Mouse (Mus musculus): ENCODE measurements around the gene Lrr1.
A peak's percentile ranks its signal among the peaks of the same experiment; 100 is the strongest.

The Lrr1 gene

DNA sequence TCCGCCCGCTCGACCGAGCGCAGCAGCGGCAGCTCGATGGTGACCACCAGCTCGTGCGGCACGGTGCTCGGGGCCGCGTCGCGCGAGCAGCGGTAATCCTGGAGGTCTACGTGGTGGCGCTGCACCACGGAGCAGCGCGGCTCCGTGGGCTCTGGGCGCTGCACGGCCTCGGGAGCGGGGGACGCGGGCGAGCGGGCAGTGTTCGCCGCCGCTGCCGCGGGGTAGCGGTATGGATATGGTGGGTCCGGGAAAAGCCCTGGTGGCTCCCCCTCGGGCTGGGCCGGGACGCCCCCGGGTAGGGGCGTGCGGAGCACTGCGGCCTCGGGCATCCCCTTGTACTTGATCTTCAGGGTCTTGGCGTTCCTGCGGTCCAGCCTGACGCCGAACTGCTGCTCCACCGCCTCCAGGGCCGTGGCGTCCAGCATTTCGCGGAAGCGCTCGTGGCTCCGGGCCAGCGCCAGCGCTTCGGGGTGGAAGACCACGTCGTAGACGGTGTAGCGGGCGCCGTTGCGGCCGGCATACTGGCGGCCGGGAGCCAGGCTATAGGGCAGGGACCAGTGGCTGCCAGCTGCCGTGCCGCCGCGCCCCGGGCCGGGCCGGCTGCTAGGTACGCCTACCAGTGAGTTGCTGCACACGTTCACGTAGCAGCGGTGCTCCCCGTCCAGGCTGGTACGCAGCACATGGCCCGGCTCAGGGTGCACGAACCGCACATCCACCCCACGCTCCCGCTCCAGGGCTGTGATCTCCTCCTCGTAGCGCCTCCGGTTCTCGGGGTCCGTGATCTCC is 29.0 kb downstream of the Lrr1 start:
- DNase-seq (ENCODE audit: low read depth, low spot score) = peak; percentile 66

DNA sequence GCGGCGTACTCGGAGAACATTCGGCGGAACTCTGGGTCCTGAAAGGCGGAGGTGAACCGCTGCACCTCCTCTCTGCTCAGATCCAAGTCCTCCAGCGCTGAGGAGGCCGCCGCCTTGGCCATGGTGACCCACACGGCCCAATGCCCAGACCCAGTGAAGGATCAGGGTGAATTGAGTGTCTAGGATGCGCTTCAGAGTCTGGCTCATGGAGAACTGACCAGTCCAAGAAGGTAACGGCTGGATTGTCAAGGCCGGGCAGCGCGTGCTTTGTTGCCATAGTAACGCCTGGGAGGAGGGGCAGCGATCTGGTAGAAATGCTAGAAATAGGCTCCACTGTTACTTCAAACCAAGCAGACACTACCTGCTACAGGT is 29.5 kb downstream of the Lrr1 start, which contains the start of gene Dnaaf2:
Dnaaf2 (minus strand) TSS at position 266 of the 372 bp plus-strand sequence.
- DNase-seq (ENCODE audit: low read depth, low spot score) = peak; percentile 73

DNA sequence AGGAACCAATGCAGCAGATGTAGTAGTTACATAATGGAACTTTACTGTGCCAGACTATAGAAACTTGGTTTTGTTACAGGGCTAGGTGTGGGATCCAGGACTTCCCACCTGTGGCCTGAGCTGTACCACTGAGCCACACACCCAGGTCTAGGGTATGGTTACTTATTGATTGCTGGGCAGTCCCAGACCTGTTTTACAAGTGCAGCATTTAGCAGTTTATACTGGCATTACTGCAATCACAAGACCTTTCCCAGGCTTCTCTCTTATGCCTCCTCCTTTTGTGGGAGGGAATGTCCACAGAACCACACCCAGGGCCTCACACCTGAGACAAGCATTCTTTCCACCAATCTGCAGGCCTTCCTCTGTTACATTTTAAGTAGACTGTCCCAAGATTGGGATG is 30.4 kb downstream of the Lrr1 start:
- no peak for DNase-seq (ENCODE audit: low read depth, low spot score)

DNA sequence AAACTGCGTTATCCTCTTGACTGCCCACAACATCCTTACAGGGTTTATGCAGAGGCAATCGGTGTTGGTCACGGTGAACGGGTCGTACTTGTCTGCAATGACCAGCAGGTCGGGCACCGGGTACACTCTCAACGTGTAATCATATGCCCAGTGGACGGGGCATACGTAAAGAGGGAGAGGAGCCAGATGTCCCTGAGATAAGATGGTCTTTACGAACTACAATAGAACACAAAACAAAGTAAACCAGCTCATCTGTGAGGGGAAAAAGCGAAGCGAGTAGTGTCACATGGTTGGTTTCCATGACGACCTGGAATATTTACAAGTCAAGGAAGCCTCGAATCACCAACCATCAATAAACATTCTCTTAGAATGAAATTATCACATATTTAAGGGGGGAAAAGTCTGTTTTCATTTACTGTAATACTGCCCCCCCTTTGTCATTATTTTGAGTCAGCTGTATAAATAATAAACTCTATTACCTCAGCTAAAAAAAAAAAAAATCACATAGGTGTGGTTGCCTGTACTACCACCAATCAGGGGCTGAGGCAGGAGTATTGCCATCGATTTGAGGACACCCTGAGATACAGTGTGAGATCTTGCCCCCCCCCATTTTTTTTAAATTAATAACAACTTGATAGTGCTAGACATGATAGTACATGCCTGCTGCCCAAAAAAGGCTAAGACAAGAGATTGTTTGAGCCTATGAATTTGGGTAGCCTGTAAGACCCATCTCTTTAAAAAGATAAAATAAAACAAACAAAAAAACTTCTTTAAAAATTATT is 35.6 kb downstream of the Lrr1 start, which contains the start of gene Gm49384:
Gm49384 (minus strand) TSS at position 216 of the 782 bp plus-strand sequence.
- DNase-seq (ENCODE audit: low read depth, low spot score) = peak; percentile 69

DNA sequence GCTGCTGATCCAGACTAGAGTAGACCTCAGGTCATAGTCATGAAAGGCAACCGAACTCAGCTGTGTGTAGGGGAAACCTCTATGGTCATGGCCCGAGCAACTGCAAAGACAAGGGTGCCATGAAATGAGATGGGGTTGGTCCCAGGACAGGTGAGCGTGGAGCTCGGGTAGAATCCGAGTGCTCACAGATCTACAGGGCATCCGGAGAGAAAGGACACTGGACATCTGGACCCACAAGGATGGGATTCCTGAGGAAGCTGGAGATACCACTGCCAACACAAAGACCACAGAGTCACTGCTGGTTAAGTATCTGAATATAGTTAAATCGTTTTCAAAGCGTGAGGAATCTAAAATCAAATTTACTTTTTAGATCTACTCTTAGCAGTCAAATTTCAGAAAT is 38.8 kb downstream of the Lrr1 start:
- no peak for DNase-seq (ENCODE audit: low read depth, low spot score)

GRCm38 (mm10) chr12:69207926-69208325 is 39.3 kb downstream of the Lrr1 start:
- DNase-seq (ENCODE audit: low read depth, low spot score) = no peak

- peak; percentile 59 for DNase-seq (ENCODE audit: low read depth, low spot score)
Measured at GRCm38 (mm10) chr12:69208520-69208919, 39.9 kb downstream of the Lrr1 start.

- peak; percentile 87 for DNase-seq (ENCODE audit: low read depth, low spot score)
Measured at GRCm38 (mm10) chr12:69210056-69210979, 41.7 kb downstream of the Lrr1 start.

DNA sequence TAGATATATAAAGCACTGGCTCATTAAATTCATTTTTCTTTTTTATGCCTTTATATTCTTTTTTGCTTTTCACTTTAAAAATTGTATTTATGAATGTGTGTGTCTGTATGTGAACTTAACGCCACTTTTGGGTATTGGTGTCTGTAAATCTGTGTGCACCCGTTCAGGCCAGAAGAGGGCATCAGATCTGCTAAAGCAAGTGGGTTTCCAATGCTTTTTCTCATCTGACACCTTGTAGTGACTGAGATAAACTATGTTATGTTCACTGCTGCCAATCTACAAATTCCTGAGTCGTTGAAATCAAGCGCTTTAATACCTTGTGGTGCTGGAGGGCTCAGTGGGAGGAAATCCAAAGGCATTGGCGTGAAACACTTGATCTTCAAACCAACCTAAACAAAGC is 42.4 kb downstream of the Lrr1 start:
- DNase-seq (ENCODE audit: low read depth, low spot score) = peak; percentile 53

GRCm38 (mm10) chr12:69213186-69213777 is 44.7 kb downstream of the Lrr1 start:
- no peak for DNase-seq (ENCODE audit: low read depth, low spot score)

DNA sequence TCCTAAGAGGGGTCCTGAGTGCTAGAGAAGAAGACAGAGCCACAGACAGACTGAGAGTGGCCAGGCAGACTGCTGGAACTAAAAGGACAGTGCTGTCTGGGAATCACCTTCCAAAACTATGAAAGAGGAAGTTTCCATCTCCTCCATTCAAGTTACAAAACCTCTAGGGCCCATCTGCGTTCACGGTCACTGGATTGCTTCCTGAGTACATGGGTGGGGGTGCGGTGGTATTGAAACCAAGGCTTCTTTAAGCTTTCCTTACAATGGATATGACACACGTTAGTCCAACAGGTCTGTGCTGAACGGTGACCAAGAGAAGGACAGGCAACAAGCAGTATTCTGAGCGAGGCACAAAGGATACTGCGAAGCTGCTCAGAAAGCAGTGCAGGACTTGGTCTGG is 45.8 kb downstream of the Lrr1 start:
- DNase-seq (ENCODE audit: low read depth, low spot score) = no peak

GRCm38 (mm10) chr12:69215000-69215785 is 46.6 kb downstream of the Lrr1 start:
- DNase-seq (ENCODE audit: low read depth, low spot score) = no peak

DNA sequence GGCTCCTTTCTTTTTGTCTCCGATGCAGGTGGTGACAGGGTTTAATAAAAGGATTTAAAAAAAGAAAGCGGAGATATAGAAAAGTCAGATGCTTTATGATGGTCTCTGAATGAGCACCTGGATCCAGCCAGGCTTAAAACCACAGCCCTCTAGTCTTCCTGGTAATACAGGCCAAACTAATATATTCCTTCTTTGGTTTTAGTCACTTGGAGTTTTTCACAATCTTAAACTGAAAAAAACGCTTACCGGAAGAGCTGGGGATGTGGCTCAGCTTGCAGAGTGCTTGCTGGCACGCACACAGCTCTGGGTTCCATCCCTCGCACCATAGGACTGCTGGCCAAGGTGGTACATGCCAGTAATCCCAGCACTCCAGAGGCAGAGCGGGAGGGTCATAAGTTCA is 48.0 kb downstream of the Lrr1 start:
- DNase-seq (ENCODE audit: low read depth, low spot score) = no peak

DNA sequence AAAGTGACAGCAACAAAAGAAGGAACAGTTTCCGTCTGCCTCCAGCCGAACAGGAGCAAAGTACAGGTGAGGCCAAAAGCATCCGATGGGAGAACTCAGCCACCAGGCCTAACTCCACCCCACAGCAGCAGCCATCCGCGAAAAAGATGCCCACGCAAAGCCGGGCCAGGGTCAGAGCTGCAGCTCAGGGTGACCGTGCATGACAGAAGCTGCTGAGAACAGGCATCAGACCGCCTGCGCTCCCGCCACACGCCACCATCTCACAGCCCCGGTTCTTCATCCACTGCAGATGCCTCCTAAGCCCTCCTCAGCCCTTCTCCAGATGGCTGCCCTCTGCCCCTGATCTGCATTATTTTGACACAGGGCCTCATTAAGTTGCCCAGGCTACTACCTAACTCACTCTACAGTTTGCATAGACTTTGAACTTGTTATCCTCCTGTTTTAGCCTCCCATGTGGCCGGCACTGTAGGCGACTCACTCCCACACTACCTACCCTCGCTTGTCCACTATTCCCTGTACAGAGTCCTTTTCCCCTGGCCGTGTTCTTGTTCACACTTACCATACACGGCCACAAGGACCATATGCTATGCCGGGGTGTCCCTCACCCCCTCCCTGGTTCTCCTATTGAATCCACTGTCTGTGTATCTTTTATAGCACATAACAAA is 52.1 kb downstream of the Lrr1 start:
- DNase-seq (ENCODE audit: low read depth, low spot score) = no peak

DNA sequence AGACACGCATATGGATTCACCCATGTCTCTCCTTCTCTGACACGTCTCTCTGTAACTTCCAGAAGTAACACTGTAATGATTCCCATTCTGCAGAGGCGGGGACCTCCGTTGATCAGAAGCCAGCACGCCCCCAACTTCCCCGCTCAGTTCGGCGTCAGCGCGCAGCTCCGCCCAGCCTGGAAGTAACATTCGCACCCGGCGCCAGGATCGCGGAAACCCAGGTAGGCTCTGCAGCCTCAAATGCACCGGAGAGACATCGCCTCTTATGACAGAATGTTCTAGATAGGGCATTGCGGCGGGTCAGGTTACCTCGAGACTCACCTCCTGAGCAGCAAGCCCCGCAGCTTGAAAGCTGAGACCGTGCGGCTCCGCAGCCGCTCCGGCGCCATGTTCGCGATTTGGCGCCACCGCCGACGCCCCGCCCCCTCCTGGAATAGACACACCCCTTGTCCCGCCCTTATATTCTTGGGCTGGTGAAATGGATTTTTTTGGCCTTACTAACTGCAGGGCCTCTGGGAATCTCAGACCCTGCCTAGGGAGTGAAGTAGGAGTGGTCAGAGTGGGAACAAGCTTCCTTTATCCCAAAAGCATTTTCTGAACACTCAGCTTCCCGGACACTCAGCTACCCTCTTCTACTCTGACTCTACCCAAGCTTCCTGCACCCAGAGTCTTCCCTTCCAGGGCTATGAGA is 59.3 kb downstream of the Lrr1 start, which contains the start of gene Pole2:
Pole2 (minus strand) TSS at position 420 of the 691 bp plus-strand sequence.
- DNase-seq (ENCODE audit: low read depth, low spot score) = peak; percentile 89
